Mouse (Mus musculus) cerebellum, adult 11 months (tissue): Measurements from ENCODE around the gene Cntrl.
A peak's percentile ranks its signal among the peaks of the same experiment; 100 is the strongest.

Source experiments
- DNase-seq: peaks from one replicate; pipeline ENCODE4 v3.0.0; 2022

Gene Cntrl

DNA sequence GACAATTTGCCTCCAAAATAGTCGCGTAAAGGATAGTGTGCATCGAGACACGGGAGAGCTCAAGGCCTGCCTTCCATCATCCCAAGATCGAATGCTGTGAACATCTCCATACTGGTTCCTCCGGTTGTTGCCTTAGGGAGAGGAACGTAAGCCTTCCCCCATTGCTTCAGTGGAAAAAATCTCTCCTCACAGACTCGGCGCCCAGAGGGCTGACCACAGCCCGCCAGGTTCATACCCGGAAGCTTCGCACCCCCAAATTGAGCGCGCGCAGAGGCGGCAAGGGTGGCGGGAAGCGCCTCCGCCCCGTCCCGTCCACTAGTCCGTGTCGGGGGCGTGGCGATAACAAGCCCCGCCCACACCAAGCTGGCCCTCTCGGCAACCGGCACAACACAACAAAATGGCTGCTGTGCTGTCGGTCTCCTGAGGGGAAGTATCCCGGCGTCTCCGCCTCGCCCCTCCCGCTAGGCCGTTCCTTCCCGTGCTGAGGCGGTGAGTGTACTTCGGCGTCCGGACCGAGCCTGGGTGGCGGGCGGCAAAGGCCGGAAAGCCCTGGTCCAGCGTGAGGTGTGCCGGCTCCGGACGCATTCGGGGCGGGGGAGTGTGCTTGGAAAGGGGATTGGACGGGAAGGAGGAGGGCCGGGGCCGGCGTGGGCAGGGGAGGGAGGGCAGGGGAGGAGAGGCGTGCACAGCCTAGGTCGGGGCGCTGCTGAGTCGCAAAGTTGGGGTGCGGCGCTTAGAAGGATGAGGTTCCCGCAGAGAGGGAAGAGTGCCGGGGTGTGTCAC is at the start of gene Cntrl:
TSS of gene Cntrl (plus strand) at position 352 of the 783 bp plus-strand sequence.
- DNase-seq, result peak; percentile 94

DNA sequence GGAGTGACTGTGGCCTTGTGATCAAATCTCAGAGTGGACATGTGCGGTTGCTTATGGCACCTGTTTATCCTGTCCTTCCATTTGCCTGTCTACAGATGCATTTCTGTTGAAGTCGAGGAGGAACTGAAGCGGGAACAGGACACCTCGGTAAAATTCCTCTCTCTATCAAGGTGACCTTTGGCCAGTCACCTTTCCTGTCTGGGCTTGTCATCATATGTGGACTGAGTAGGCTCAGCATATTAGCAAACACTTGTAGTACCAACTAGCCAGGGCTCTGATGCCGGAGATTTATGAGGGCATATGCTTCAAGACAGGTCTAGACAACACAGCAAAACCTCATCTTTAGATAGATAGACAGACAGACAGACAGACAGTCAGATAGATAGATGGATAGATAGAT is 49.0 kb upstream of the Cntrl start:
- DNase-seq, result no peak

DNA sequence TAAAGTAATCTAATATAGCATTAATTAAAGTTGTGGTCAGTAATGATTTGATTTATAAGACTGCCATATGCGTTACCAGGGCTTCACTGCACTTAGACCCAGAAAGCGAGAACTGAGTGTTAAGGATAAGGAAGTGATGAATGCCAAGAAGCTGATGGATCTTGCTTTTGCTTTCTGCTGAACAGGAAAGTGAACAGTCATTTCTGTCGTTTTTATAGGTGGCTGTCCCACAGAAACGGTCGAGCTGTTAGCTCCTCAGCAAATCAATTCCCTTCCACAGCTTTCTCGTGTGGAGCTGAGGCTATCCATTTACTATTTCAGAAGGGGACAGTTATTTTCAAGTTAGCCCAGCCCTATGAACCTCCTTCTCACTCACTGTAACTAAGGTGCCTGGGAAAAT is 48.4 kb upstream of the Cntrl start:
- DNase-seq, result no peak

DNA sequence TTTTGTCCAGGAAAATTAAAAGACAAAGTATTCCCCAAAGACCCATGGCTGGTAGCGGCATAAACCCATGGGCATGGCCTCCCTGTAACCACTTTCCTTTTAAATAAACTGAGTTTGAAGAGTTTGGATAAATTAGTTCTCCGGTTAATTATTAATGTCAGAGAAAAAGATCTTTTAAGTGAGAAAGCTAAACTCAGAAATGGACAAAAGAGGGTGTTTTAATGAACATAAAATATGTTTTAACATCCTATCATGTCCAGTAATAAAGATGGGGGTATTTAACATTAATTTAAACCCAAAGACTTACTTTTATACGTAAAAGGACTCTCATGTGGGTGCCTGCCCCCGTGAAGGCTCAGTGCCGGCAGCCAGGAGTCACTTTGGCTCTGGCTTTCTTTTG is 48.0 kb upstream of the Cntrl start, which contains the start of gene Hc:
TSS of gene Hc (minus strand) at position 101 of the 400 bp plus-strand sequence.
- no peak for DNase-seq

DNA sequence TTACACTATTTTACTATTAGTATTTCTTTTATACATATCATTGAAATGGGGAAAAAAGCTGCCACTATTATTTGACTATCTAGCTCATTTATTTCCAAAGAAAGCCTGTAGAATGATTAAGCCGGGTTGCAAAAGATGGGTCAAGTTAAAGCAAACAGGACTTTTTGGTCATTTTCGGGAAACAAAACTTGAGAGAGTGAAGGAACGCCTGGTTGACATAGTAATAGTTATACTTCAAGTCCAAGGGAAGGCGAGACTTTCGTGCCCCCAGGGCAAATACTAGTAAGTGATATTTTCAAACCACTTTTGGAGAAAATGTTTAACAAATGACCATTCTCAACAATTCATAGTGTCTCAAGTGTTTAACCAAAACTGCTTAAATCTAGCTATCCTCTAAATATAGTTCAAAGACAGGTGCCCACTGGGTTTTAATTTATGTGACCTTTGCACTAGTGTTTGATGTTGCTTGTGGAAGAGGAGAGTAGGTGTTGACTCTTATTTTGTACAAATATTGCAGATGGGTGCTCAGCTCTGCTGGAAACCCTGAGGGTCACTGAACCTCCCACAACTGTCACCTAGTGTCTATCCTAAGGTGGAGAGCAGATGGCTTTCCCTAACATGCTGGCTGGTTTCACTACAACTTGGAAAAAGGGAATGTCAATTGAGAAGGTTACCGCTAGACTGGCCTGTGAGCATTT is 45.8 kb upstream of the Cntrl start:
- DNase-seq, result no peak

DNA sequence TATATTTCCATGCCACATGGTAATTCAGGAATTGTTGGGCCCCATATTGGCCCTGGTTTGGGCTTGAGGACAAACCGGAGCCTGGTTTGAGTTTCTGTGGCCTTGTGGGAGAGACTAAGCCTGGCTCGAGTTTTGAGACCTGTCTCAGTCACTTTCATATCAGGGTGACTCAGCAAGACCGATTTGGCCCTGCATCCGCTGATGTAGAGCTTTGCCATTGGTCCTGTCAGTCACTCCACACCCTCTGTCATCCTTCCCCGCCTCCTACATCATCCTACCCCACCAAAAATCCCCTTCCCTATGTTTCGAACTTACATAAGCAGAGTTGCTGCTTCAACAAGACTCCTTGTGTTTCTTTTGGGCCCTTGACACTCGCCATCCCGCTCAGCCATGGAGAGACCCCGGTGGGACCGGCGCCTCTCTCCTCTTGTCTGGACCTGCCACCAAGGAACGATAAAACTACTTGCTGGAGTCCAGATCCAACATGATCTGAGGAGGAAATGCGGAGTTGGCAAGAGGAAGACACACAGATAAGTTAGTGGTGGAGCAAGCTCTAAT is 42.7 kb upstream of the Cntrl start:
- DNase-seq, result no peak

DNA sequence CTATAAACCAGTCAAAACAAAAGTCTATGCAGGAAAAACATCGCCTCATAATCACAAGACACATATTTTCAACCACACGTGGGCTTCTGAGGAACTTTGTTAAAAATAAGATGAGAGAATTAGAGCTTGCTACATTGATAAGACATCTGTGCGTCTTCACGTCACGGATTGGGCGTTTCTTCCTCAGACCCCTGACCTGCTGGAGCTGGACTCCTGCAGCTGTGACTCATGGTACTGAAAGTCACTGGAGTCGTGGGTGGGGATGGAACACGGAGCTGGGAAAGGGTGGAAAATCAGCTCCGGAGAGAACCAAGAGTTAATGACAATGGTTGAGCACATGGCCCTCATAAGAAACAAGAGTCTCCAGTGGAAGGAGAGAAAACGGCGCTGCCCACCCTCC is 42.2 kb upstream of the Cntrl start:
- DNase-seq, result no peak

DNA sequence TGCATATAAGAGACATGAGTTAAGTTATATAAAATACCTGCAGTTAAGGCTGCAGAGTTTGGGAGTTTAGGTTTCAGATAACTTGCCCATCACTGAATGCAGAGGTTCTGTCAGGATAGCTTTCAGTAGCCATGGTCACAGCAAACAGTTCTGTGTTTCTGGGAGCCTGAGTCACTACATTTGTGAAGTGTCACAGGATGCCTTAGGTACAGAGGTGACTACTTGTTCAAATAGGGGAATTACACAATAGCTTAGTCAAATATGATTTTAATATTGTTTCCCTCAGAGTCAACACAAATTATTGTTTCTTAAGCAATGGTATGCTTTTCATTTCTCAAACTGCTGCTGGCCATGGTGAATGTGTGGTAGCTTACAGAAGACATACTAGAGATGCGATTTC is 40.2 kb upstream of the Cntrl start:
- DNase-seq, result no peak

DNA sequence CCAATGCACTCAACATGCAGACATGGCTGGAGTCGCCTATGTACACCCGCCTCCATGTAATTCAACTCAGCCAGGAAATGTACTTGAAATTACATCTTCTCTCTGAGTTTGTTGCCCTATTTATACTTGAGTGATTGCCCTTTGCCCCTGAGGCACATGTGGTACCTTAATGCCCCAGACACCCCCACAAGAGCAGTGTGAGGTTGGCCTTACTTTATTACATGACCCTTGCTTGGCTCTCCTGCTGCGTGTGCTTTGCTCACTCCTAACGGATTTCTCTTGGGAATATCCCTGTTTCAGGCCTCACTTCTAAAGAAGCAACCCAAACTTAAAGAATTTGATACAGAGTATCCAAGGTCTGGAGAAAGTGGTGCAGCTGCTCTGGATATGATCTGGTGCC is 39.0 kb upstream of the Cntrl start:
- DNase-seq, result no peak

DNA sequence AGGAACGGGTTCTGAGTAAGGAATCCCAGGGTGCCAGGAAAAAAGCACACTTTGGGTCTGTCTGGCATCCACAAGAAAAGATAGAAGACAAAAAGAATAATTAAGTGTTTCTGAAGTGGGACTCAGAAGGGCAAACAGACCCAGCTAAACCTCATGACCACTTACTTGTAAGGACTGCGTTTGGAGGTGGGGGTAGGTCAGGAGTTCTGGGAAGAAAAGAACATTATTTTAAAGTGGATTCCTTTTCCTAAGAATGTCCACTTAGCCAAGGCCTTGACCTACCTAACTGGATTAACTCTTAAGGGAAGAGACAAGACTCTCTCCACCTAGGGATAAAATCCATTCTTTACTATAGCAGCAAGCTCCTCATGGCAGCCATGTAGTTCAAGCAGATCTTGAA is 36.7 kb upstream of the Cntrl start:
- DNase-seq, result no peak

DNA sequence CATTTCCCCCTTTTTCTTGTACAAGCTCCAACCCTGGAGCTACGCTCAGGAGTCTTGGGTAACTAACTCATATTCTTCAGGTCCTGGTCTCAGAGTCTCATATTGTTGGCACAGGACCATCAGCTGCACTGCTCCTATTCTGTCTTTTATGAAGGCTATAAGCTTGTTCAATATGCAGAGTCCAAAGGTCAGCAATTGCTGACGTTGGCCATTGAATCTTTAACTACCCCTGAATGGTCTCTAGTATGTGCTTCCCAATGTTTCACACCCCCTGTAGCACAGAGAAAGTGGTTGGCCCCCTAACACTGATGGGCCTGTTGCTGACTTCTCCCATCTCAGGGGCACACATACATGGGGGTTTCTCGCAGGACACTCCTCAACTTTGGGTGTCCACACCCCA is 35.0 kb upstream of the Cntrl start:
- no peak for DNase-seq

DNA sequence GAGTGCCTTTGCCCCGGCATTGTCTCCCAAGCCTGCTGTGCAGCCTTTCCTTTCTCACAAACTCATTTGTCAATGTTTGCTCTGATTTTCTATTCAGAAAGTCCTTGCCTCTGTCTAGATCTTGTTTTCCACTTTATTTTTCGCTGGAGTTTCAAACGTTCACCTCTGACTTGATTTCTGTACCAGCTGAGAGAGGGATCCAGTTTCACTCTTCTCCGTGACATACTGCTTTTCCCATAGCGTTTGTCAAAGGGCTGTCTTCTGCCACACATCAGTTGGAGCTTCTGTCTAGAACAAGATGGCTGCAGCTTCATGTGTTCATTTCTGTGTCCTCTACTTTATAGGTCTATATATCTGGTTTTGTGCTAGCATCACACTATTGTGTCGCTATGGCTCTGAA is 30.1 kb upstream of the Cntrl start:
- DNase-seq, result no peak

DNA sequence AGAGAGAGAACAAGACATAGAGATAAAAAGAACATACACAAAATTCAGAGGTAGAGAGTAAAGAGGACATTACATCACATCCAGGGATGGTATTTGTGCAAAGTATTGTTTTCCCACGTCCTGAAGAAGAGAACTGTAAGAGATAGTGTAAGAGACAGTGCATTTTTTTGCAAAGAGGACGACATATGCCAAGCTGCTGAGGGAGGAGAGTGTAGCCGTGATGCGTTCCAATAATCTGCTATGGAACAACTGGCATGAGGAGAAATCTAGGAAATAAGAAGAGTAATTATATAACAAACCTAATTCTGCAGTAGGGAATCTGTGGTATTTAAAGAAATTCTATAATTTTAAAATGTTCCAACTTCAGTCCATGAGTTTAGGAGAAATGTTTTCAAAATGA is 21.9 kb upstream of the Cntrl start:
- DNase-seq, result no peak

DNA sequence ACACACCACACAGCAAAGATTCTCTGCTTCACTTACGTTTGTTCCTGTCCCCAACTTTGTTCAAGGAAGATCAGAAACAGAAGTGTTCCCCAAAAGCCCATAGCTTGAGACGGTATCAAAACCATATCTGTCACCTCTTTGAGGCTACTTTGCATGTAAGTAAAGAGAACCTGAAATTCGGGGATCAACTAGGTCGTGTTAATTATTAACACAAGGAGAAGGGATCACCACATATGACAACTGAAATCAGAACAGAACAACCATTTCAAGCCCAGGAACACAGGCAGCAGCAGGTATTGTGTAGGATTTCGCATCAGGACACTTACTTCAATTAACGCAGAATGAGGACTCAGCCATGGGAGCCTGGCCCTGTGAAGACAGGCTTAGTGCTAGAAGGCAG is 8.8 kb upstream of the Cntrl start:
- DNase-seq, result no peak

DNA sequence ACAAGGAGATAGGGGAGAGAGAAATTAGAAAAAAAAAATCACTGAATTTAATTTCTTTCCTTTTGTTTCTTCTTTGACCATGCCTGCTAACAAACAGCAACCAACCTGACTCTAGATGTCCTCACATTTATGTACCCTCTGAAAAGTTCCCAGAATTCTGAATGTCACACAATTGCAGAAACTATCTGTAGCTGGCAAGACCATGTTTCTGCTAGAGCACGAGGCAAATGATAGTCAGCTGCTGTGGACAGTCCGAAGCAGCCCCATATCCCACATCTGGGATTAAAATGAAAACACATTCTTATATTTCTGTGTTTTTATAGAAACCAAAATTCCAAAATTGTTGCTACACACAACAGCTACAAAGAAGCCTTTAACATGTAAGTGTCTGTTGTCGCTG is 7.8 kb upstream of the Cntrl start, which contains the start of gene AI182371:
TSS of gene AI182371 (minus strand) at position 101 of the 400 bp plus-strand sequence.
- no peak for DNase-seq

DNA sequence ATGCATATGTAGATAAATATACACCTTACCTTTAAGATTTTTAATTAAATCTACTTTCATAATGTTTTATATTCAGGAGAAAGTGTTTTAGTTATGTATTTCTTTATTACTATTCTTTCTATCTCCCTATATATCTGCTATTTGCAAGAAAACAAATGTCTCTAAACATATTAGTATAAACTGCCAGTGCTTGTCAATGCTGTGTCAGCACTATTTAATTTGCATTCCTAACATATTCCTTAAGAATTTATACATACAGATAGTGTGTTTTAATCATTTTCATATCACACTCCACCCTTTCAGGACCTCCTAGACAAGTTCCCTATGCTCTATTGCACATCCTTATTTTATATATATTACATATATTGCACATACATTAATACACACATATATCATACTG is 6.5 kb upstream of the Cntrl start:
- DNase-seq, result no peak

DNA sequence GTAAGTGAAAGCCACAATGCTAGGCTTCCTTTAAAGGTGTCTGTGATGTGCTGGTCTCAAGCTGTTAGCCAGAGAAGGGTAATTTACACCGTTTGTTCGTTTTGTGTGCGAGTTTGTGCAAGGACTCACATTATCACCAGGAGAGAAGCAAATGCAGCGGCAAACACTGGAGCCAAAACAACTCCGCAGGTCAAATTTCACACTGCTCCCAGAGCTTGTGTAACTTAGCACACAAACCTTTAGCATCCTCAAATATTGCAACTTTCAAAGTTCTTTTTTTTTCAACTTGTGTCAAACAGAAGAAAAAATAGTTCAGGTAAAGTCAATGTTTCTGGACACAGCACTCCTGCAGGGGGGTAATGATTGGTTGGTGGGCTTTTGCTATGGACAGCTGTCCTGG is 5.7 kb upstream of the Cntrl start:
- no peak for DNase-seq

DNA sequence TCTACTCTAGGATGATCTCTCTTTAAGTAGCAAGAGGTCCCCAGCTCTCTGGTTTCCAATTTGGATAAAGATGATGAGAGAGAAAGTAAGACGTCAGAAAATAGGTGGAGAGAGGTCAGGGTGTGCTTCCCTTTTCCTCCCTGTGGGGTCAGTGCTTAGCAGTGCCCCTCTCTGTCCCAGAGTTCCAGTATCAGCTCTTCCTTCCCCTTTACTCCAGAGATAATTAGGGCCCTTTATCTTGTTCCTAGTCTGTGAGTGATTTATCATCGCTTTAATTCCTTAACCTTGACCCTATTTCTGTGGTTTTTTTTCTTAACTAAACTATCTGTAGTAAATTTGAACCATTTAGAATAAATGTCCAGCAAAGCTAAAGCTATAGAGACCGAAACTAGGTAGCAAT is 4.4 kb upstream of the Cntrl start:
- no peak for DNase-seq

DNA sequence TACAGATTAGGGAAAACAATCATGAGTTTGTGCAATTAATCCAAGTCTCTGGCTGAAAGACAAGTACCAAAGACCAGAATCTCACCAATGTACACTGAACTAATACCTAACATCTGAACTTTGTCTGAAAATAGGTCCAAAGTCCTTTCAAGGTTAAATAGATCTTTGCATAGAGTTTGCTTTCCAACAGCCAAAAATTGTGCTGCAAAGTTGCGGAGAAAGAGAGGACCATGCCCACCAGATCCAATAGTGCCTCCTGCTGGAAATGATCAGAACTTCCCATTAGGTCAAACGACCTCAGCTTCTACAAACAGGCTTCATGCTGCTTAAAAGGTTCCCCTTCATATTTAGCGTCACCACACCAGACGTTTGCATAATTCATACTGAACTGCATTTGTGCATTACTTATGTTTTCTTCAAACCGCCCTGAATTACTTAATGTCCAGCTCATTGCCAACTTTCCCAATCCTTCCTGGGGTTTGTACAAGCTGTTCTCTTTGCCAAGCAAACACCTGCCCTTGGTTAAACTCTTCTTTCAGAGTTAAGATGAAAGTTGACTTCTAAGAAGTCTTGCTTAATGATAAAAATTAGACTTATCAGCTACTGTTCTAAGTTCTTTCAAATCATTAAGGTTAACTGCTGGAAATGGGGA is 1.2 kb upstream of the Cntrl start:
- no peak for DNase-seq

DNA sequence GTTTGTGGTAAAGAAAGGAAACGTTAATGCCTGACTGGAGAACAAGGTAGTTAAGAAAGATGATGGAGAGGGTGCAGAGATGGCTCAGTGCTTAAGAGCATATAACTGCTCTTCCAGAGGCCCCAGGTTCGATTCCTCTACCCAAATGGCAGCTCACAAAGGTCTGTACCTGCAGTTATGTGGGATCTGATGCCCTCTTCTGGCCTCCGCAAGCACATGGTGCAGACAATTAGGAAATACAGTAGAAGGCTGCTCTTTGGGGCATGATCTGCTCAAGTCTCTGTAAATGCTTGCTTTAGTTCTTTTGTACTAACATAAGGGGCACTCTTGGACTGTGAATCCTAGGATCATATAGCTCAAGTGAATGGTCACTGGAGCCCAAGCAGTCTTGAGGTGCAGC is 580 bp upstream of the Cntrl start:
- DNase-seq, result peak; percentile 21

DNA sequence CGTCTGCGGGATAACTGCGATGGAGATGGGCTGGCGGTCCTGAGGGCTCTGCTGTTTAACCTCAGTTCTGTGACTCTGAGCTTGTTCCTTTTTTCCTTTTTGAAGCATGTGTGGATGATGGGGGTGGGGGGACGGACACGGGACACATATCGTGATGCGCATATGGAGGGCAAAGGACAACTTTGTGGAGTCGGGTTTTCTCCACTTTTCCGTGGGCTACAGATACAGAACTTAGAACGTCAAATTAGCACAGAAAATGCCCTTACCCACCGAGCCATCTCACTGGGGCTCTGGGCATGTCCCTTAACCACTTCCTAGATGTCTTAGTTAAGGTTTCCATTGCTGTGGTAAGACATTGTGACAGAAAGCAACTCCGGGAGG is 622 bp downstream of the Cntrl start:
- DNase-seq, result no peak

DNA sequence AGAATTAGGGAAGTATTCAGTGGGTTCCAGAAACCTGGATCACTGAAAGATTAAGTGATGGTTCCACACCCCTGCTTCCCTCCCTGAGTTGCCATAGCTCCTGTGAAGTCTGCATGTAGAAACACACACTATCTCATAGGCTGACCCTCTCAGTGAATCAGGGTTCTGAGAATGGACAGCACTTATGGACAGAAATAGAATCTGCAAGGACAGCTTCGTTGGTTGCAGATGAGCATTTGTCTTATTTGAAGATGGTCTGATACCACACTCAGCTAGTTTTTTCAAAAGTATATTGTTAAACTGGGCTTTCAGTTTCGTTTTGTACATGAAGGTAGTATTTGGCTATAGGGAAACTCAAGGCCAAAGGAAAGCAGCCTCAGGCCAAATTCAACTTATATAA is 1.2 kb downstream of the Cntrl start:
- no peak for DNase-seq

DNA sequence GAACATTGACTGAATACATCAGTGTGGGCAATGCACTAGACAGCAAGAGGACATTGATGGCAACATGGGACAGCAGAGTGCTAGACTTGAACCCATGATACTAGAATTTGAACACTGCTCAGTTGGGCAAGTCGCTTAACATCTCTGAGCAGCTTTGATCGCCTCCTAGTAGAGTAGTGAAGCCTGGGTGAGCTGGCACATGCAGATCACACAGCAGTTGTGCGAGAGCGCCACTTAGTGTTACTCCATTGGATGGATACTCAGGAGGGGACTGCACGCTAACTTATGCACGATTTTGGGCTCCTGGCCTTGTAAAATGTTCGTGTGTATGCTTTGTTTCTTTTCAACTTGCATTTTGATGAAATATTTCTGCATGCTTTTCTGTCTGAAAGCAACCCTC is 15.4 kb downstream of the Cntrl start:
- no peak for DNase-seq

DNA sequence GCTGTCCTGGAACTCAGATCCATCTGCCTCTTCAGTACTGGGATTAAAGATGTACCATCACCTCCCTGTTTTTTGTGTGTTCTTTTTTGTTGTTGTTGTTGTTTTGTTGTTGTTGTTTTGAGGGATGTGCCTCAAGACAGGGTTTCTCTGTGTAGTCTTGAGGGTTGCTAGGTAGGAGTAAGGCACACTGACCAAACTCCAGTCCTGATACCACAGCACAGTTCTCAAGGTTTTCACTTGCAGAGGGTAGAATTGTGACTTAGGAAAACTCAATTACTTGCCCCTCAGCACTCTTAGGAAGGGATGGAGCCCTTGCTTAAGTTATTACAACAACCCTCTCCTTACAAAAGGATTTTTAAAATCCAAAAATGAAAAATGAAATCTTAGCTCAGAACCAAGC is 22.2 kb downstream of the Cntrl start:
- no peak for DNase-seq
